Mouse (Mus musculus): Measurements from ENCODE around the gene C1qtnf9.

- TF ChIP-seq CTCF (IDR thresholded peaks at IDR 0.05; ENCODE audit: control insufficient read depth, insufficient read depth, insufficient read length) (no peak), MAX (IDR thresholded peaks at IDR 0.05) (no peak), MYOG (IDR thresholded peaks at IDR 0.05; ENCODE audit: control insufficient read depth, extremely low read depth, insufficient read length) (no peak)
Measured at GRCm38 (mm10) chr14:60783196-60783595, 15.3 kb downstream of the C1qtnf9 start.

Measured in C2C12 (cell line).